Comparison of ENCODE assay signal across 22 mouse cellular contexts in genomic region chr6:77869313-77869712, GRCm38 (mm10).
DNase-seq lines count a peak whose midpoint lies in the region; ATAC-seq and TF ChIP-seq lines count a peak whose summit lies in the region.
"Had no signal": no experiment of that assay in that cellular context is flagged by ENCODE, and none has a peak within 500 bp of the region (broad histone marks: within the 10 kb centered on the region; RNA-seq: fewer than 3 reads in every experiment).

No protein-coding gene starts in this region.

- H3K4me3 ChIP-seq in forebrain, postnatal 0 days (ENCODE audit: low read depth, low read length) = no peak overlapping the region
- no peak overlapping the region for H3K4me3 ChIP-seq in forebrain, embryonic 12.5 days (replicated peaks)
- H3K4me3 ChIP-seq in lung, embryonic 14.5 days (ENCODE audit: low read depth, low read length) = no peak overlapping the region
- no peak overlapping the region for H3K4me3 ChIP-seq in lung, postnatal 0 days (ENCODE audit: low read depth, low read length)
- H3K4me3 ChIP-seq: embryonic facial prominence, embryonic 13.5 days; heart, adult 2 months; heart, embryonic 15.5 days; hindbrain, embryonic 13.5 days had no signal

- no peaks in the 10 kb centered on the region for H3K36me3 ChIP-seq in forebrain, postnatal 0 days (ENCODE audit: insufficient read depth)
- H3K36me3 ChIP-seq in forebrain, embryonic 12.5 days (replicated peaks) = no peaks in the 10 kb centered on the region
- no peaks in the 10 kb centered on the region for H3K36me3 ChIP-seq in lung, embryonic 14.5 days (ENCODE audit: insufficient read depth)
- H3K36me3 ChIP-seq in lung, postnatal 0 days (ENCODE audit: insufficient read depth, low read length) = no peaks in the 10 kb centered on the region
- H3K36me3 ChIP-seq: embryonic facial prominence, embryonic 13.5 days; heart, embryonic 15.5 days; hindbrain, embryonic 13.5 days had no signal

- H3K4me1 ChIP-seq in forebrain, postnatal 0 days (ENCODE audit: insufficient read depth) = no peaks in the 10 kb centered on the region
- no peaks in the 10 kb centered on the region for H3K4me1 ChIP-seq in forebrain, embryonic 12.5 days
- no peaks in the 10 kb centered on the region for H3K4me1 ChIP-seq in lung, embryonic 14.5 days (ENCODE audit: insufficient read depth)
- H3K4me1 ChIP-seq in lung, postnatal 0 days (ENCODE audit: insufficient read depth, low read depth, low read length) = no peaks in the 10 kb centered on the region
- H3K4me1 ChIP-seq: heart, embryonic 15.5 days; hindbrain, embryonic 13.5 days had no signal

- no peak for TF ChIP-seq CTCF in forebrain, postnatal 0 days (IDR thresholded peaks at IDR 0.05; ENCODE audit: low read depth)
- no peak for TF ChIP-seq CTCF in lung, embryonic 14.5 days (IDR thresholded peaks at IDR 0.05; ENCODE audit: low read depth)
- TF ChIP-seq CTCF in lung, postnatal 0 days (IDR thresholded peaks at IDR 0.05) = no peak

- H3K4me2 ChIP-seq in forebrain, postnatal 0 days (ENCODE audit: low read depth) = no peak overlapping the region
- no peak overlapping the region for H3K4me2 ChIP-seq in forebrain, embryonic 12.5 days
- no peak overlapping the region for H3K4me2 ChIP-seq in lung, embryonic 14.5 days
- no peak overlapping the region for H3K4me2 ChIP-seq in lung, postnatal 0 days (replicated peaks; ENCODE audit: low read depth, low read length)
- H3K4me2 ChIP-seq: embryonic facial prominence, embryonic 13.5 days; heart, embryonic 11.5 days; heart, embryonic 15.5 days; hindbrain, embryonic 13.5 days had no signal

- H3K27me3 ChIP-seq in forebrain, postnatal 0 days (ENCODE audit: insufficient read depth, low read length) = no peaks in the 10 kb centered on the region
- no peaks in the 10 kb centered on the region for H3K27me3 ChIP-seq in forebrain, embryonic 12.5 days
- no peaks in the 10 kb centered on the region for H3K27me3 ChIP-seq in lung, embryonic 14.5 days (ENCODE audit: insufficient read depth, low read length)
- H3K27me3 ChIP-seq in lung, postnatal 0 days (replicated peaks; ENCODE audit: insufficient read depth, low read length) = no peaks in the 10 kb centered on the region
- H3K27me3 ChIP-seq: CH12.LX; embryonic facial prominence, embryonic 13.5 days; heart, embryonic 15.5 days; hindbrain, embryonic 13.5 days; Patski had no signal

- H3K9ac ChIP-seq in forebrain, postnatal 0 days = no peak overlapping the region
- H3K9ac ChIP-seq in forebrain, embryonic 12.5 days = no peak overlapping the region
- H3K9ac ChIP-seq in lung, embryonic 14.5 days = no peak overlapping the region
- no peak overlapping the region for H3K9ac ChIP-seq in lung, postnatal 0 days (replicated peaks; ENCODE audit: low read depth)
- H3K9ac ChIP-seq: embryonic facial prominence, embryonic 13.5 days; heart, embryonic 15.5 days; hindbrain, embryonic 13.5 days had no signal

- DNase-seq in forebrain, postnatal 0 days = peak; percentile 16
- peak; percentile 62 for DNase-seq in lung, embryonic 14.5 days
- DNase-seq in lung, postnatal 0 days (ENCODE audit: low spot score) = no peak
- DNase-seq in ovary, postnatal 14 days (ENCODE audit: low spot score) = peak; percentile 0
- DNase-seq in ovary, postnatal 10 days (ENCODE audit: low spot score) = no peak
- DNase-seq: adrenal gland, postnatal 14 days; cerebellum, adult 11-12 months; cerebellum, adult 9-10 months; cerebellum, postnatal 25 days; gastrocnemius, postnatal 14 days; heart, adult 2 months; heart, postnatal 14 days had no signal

- H3K27ac ChIP-seq in forebrain, postnatal 0 days (ENCODE audit: low read depth, low read length) = no peak overlapping the region
- no peak overlapping the region for H3K27ac ChIP-seq in forebrain, embryonic 12.5 days
- H3K27ac ChIP-seq in lung, embryonic 14.5 days (ENCODE audit: low read depth) = no peak overlapping the region
- no peak overlapping the region for H3K27ac ChIP-seq in lung, postnatal 0 days (ENCODE audit: low read length)
- H3K27ac ChIP-seq: embryonic facial prominence, embryonic 13.5 days; heart, adult 2 months; heart, embryonic 15.5 days; hindbrain, embryonic 13.5 days; hindbrain, postnatal 0 days had no signal

- no peaks in the 10 kb centered on the region for H3K9me3 ChIP-seq in forebrain, postnatal 0 days (ENCODE audit: low read length)
- no peaks in the 10 kb centered on the region for H3K9me3 ChIP-seq in forebrain, embryonic 12.5 days
- H3K9me3 ChIP-seq in lung, embryonic 14.5 days (ENCODE audit: low read depth, low read length) = no peaks in the 10 kb centered on the region
- no peaks in the 10 kb centered on the region for H3K9me3 ChIP-seq in lung, postnatal 0 days (ENCODE audit: low read length)
- H3K9me3 ChIP-seq: embryonic facial prominence, embryonic 13.5 days; heart, embryonic 15.5 days; hindbrain, embryonic 13.5 days had no signal

- WGBS in forebrain, postnatal 0 days = 43% methylated on average over 2 of the region's 2 CpGs
- WGBS in forebrain, embryonic 12.5 days = 77% methylated on average over 2 of the region's 2 CpGs
- WGBS in lung, embryonic 14.5 days = 25% methylated on average over 2 of the region's 2 CpGs
- WGBS in lung, postnatal 0 days = 25% methylated on average over 2 of the region's 2 CpGs

- TF ChIP-seq EP300 in lung, postnatal 0 days (IDR thresholded peaks at IDR 0.05) = no peak

- ATAC-seq in forebrain, postnatal 0 days = no peak
- ATAC-seq in forebrain, embryonic 12.5 days (ENCODE audit: low FRiP score) = no peak
- peak; percentile 31; the same call in 1 of the 2 replicates for ATAC-seq in lung, embryonic 14.5 days (ENCODE audit: insufficient read depth)
- ATAC-seq in lung, postnatal 0 days = no peak
- ATAC-seq: activated CD4-positive, CD25-positive, alpha-beta regulatory T cell, adult 4 months; forebrain, embryonic 14.5 days; hindbrain, postnatal 0 days; Patski had no signal

Comparison
In these comparisons a context has a peak if more than half of its experiments do, and no peak if none do; other contexts are left out.
1. DNase-seq: peak in forebrain, postnatal 0 days (single experiment), lung, embryonic 14.5 days (single experiment) and ovary, postnatal 14 days (single experiment); none in lung, postnatal 0 days (single experiment) and ovary, postnatal 10 days (single experiment).